Mouse (Mus musculus) mouse trophoblast stem cell (cell line): ENCODE measurements around the gene Acpp.

ENCODE experiments used
- in situ Hi-C, 2 experiments: fragments of 300-500 bp; cut with MseI, MboI; formaldehyde crosslinking; loops; 2 replicates in 1 of 2; 3 replicates in 1 of 2; pipeline ENCODE4 v1.15.1; 2025

Gene Acpp

GRCm38 (mm10) chr9:104254408-104255180 lies 83.0 kb downstream of the Acpp start:
- in situ Hi-C loops = no loop called here

- in situ Hi-C loops = no loop called here
These were observed 84.9 kb downstream of the Acpp start for GRCm38 (mm10) chr9:104252637-104253036.

GRCm38 (mm10) chr9:104251687-104252086 lies 85.9 kb downstream of the Acpp start:
- in situ Hi-C loops = no loop called here

GRCm38 (mm10) chr9:104251111-104251510 lies 86.4 kb downstream of the Acpp start:
- in situ Hi-C loops = no loop called here

- in situ Hi-C loops = no loop called here
These were observed 90.1 kb downstream of the Acpp start for GRCm38 (mm10) chr9:104247307-104247987.

GRCm38 (mm10) chr9:104243799-104244466 lies 93.6 kb downstream of the Acpp start:
- in situ Hi-C loops = no loop called here

- in situ Hi-C loops = no loop called here
These were observed 97.4 kb downstream of the Acpp start for GRCm38 (mm10) chr9:104240146-104240545.

GRCm38 (mm10) chr9:104239076-104239475 lies 98.5 kb downstream of the Acpp start:
- in situ Hi-C loops = no loop called here
